Mouse (Mus musculus): ENCODE measurements around the gene Wwc2.

Gene Wwc2

DNA sequence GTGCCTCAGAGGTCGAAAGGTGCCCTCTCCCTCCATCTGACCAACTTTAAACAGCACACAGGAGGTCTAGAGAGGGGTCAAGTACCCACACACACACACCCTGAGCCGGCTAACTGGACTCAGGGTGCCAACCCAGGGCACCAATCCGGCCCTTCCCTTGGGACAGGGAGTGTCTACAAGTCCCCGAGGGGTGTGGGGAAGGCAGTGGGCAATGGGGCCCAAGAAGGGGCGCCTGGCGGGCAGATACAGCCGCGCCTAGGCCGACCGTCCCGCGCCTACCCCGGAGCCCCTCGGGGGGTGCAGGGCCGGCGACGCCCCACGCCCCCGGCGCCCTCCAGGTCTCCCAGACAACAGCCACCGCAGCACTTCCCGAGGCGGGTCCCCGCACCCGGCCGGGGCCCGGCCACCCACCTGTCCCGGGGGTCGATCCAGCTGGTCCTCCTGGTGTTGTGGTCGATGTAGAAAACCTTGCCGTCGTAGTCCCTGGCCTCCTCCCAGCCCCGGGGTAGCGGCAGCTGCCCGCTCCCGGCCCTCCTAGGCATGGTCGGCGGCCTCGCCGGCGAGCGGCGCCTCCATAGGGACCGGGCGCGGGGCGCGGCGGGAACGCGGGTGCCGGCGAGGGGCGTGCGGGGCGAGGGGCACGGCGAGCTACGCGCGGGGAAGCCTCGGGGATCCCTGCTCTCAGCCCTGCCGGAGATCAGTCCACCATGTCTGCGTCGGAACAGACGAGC lies 904 bp downstream of the Wwc2 start:
- DNase-seq (ENCODE audit: low read depth, low spot score), result no peak

DNA sequence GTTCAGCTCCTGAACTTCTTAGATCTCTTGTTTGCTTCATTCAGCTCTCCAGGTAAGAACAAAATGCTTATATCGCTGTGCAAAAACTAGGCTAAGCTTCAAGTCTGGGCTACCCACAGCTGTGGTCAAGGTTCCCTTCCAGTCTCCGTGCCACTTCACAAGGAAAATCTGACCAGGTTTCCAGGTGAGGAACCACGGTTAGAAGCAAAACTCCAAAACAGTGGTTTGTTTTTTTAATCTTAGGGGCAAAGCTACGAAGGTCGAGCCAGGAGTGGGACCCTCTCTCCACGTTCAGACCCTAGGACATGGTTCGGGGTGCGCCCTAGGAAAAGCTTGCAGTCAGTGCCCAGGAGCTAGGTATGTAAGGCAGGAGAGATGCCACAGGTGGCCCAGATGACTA lies 1.5 kb downstream of the Wwc2 start:
- no peak for DNase-seq (ENCODE audit: low read depth, low spot score)

DNA sequence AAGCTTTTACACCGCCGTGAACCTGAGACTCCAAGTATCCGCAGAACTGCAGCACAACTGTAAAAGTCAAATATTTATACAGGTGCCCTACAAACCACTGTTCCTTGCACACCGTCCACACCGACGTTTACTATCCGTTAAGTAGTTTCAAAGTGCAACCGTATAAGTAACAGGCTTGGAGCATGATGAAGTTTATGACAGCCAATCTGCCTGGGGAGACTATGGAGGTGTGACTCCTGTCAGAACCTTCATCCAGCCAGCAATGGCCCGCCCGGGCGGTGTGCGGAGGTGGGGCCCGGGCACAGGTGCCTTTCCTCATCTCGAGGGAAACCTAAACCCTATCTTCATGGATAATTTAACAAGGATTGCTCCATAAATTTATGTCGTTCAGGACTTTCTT lies 2.6 kb downstream of the Wwc2 start:
- DNase-seq (ENCODE audit: low read depth, low spot score), result no peak

DNA sequence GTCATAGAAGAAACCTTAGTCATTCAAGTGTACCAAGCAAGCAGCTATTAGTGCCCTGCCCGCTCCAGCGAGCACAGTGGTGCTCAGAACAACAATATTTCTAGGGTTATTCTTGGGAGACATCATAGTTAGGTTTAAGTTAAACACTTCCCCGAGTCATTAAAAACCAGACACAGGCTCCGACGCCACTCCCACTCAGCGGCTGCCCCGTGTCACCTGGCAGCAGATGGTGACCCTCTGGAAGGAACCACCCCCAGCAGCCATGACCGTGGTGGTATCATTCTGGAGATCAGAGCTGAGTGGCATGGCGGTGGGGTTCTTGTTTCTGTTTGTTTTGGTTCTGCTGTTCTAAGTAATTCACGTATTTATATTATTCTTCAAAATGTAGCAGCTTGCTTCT lies 5.1 kb downstream of the Wwc2 start:
- no peak for DNase-seq (ENCODE audit: low read depth, low spot score)

DNA sequence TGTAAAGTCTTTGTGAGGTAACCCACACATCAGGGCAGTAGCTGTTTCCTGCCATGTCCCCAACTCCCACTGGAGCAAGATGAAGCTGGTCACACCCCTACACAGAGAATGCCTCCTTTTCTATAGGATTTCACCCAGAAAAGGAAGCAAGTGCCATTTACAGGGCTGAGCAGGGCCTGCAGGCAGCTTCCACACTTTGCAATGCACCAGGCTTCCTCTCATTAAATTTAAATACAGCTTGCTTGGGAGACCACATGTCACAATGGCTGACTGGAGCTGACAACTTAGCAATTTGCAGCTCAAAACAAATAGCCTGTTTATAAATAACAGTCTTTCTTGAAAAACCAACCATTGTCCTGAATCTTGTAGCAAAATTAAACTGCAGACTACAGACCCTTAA lies 5.5 kb downstream of the Wwc2 start:
- DNase-seq (ENCODE audit: low read depth, low spot score), result peak; percentile 61

DNA sequence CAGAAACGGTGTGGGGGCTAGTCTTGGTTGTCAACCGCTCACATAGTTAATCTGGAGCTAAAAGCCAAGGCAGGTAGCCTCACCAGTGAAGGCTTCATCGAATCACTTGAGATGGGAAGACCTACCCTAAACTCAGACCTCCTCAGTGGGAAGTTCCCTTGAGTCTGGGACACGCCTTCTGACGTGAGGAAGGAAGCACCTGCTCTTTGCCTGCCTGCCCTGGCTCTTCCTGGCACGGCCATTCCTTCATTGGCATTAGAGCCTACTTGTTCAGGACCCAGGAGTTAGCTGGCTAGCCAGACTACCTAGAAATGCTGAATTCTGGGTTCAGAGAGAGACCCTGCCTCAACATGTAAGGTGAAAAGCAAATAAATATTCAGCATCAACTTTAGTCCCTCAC lies 9.6 kb downstream of the Wwc2 start:
- DNase-seq (ENCODE audit: low read depth, low spot score), result no peak

DNA sequence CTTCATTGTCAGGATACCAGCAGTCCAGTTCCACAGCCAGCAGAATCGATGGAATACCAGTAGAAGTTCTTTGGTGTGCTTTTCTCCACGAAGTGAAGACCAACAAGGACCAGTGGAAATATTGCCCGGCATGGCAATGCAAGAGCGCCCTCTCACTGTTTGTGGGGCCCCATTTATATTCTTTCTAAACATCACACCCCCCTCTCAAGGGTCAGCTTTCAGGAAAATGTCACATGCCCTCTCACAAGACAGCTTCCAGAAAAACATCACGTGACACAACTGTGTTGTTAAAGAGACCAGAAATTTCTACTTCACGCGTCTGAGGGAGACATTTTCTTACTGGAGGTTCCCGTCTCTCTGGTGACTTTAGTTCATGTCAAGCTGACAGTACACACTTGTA lies 10.8 kb downstream of the Wwc2 start:
- DNase-seq (ENCODE audit: low read depth, low spot score), result no peak

DNA sequence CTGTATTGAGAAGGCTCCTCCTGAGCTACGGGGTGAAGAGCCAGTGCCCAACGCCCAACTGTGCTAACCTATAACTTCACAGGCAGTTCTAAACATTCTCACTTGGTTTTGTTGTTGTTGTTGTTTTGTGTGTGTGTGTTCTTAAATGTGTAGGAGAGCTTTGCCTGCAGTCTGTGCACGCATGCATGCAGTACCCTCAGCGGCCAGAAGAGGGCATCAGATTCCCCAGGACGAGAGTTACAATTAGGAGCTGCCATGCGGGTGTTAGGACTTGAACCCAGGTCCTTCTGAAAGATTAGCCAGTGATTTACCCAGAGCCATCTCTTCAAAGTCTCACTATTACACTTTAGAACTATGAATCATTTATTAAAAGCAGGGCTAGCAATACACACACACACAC lies 12.0 kb downstream of the Wwc2 start:
- no peak for DNase-seq (ENCODE audit: low read depth, low spot score)

DNA sequence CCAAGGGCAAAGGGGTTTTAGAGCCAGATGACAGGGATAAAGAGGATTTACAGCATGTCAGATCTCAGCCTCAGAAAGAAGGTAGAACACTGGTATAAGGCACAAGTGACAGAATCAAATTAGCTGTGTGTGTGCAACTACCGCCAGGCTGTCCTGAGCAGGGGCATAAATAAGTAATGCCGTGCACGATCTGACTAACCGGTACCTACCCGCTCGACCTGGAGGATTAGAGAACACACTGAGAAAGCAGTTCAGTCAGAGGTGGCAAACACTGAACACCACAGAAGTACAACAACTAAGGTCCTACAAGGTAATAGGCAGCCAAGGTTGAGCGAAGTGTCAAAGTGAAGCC lies 15.8 kb downstream of the Wwc2 start:
- no peak for DNase-seq (ENCODE audit: low read depth, low spot score)

DNA sequence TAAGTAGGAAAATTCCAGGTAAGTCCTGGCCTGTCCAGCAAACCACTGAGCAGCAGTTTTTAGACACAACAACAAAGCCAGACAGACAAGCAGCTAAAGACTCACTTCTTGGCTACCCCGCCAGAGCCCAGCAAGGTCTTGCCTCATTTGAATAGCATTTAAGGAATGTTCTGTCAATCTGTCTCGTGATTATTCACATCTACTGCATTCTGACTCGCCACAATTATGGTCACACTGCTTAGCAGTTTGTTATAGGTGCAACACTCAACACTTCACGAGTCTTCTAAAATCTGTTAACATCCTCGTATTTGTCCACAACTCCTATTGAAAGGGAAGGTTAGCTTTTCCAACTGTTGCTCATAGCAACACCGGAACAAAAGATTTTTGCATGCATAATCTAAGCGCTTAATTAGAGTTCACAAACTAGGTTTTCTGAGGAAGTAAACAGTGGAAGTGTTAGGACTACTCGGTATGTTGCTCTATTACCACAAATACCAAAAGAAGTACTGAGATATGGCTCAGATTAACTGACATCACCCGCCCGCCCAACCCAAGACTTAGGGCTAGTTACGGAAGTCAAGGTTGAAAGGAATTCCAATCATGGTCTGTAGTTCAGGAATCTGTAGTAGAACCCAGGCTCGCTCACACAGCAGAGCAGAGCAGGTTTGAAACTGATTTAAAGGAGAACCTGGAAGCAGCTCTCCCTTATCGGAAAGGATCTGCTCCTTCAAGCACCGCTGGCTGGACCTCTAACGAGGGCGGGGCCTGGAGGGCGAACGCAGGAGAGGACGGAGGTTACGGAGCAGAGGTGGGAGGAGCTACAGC lies 16.4 kb downstream of the Wwc2 start:
- peak; percentile 48 for DNase-seq (ENCODE audit: low read depth, low spot score)

DNA sequence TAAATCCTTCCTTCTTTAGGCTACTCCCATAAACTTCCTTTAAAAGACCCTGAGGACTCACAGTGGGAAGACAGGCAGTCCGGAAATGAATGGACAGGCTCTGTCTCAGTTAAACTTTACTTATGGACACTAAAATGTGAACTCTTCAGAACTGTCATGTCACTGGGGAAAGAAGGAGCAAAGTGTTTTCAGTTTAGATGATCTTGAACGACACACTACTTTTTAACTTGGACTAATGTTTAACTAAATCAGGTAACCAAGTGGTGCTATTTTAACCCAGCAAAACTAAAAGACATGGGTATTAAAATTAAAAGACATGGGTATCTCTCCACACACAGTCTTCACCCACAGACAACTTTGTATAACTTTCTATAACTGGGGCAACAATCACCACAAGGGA lies 19.6 kb downstream of the Wwc2 start:
- no peak for DNase-seq (ENCODE audit: low read depth, low spot score)

DNA sequence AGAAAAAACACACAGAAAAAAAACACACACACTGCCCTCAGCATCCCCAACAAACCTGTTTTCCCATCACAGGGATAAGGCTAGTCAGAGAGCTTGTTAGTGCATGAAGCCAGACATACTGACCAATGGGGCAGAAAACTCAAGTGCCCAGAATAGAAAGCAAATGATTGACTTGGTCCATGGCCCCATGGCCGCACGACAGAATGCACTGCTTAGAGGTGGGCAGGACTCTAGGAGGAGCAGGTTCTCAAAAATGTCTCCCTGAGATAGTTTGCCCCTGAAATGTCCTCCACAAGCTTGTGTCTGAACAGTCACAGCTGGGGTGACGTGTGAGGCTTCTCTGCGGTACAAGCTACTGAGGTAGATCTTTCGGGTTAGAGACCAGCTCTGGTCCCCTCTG lies 20.1 kb downstream of the Wwc2 start:
- DNase-seq (ENCODE audit: low read depth, low spot score), result no peak

DNA sequence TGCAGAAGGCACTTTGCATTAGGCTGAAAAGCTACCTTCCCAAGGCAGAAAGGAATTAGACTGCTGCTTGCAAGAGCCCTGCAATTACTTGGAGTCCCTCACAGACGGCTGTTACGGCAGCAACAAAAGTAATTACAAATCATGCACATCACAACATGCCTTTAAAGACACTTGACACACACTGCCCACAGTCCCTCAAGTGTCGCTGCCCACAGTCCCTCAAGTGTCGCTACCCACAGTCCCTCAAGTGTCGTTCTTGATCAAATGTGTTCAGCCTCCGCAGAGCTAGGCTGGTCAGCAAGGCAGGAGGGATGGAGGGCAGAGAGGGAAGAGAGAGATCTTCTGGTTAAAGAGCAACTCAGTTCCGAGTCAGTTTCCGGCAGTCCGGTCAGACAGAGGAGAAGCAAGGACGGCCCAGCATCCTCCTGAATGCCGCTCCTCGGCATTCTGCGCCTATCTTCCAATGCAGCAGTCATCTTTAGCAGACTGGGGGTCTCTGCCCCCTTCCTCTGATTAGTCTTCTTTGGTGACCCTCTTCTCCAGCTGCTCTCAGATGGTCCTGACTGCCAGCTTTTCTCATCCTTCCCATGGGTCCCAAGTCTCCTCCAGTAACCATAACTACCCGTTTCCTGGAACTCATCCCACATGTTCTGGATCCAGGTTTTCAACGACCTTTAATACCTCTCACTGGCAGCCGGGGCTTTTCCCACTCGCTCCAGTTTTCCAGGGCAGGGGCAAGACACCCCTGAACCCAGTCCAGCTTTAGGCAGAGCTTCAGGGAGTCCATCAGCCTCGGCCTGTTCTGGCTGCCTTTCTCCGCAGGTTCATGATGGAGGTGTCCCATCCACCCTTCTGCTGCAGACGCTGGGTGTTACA lies 23.4 kb downstream of the Wwc2 start:
- no peak for DNase-seq (ENCODE audit: low read depth, low spot score)

DNA sequence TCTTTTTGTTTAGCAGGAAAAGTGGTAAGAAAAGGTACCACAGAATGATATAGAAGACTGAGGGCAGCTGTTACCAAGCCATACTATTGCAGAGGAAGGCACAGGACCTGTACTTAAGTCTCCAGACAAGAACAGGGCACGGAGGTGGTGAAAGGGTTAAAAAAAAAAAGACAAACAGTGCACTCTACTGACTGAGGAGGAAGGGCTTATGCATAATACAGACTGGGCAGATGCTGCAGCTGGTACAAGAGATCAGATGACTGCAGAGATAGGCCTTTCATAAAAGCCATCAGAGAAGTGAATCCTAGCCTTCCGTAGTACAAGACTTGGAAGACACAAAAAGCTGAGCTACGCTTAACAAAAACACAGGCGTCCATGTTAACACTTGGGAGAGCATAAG lies 28.2 kb downstream of the Wwc2 start:
- DNase-seq (ENCODE audit: low read depth, low spot score), result no peak

DNA sequence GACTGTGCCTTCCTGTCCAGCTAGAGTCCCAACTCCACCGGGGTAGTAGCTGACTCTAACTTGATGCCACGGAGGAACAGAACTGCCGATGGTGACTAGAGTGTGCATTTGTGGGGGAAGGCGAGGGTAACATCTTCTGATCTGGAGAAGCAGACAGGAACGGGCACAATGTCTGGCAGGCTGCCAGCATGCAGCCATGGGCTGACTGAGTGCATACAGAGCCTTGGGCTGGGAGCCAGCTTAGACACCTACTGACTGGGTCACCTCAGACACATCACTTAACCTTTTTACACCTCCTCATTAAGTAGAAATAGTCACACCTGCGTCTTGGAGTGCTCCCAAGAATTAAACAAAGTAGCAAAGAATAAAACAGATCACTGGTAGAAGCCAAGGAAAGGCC lies 28.7 kb downstream of the Wwc2 start:
- no peak for DNase-seq (ENCODE audit: low read depth, low spot score)

DNA sequence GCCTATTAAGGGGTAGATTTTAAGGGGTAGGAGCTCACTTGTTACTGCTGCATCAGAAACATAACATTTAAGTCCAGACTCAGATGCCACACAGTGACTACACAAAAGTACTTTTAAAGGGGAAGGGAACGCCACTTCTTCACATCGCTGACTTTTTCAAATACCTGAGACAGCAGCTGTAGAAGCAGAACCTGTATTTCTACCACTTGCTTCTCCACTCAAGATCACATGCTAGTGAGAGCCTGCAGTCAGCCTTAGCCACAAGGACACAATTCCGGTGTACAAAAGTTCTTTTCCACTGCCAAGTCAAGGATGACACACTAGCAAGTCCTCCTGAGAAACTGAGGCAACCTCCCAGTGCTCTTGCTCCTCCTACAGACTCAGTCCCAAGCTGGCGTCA lies 33.2 kb downstream of the Wwc2 start:
- no peak for DNase-seq (ENCODE audit: low read depth, low spot score)

DNA sequence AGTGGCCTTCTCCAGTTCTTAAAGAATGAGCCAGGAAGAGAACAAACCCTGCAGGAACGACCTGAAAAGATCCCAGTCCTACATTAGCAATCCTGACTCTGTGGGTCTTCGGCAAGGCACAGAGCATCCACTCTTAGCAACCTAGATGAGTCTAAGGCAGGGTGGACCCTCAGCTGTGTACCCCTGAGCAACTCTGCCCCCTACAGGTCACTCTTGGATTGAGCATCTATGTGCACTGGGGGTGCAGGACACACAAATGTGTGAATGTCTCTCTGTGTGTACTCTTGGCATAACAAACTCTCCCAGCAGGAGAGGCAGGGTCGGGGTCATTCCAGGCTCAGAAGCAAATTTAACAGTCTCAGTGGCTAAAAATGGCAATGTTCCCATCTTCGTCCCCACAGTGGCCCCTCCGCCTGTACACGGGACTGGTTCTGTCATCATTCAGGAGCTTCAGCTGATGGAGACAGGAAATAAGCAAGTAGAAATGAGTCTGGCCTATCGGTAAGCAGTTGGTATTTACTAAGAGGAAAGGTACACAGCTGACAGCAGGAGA lies 39.3 kb downstream of the Wwc2 start:
- no peak for DNase-seq (ENCODE audit: low read depth, low spot score)

DNA sequence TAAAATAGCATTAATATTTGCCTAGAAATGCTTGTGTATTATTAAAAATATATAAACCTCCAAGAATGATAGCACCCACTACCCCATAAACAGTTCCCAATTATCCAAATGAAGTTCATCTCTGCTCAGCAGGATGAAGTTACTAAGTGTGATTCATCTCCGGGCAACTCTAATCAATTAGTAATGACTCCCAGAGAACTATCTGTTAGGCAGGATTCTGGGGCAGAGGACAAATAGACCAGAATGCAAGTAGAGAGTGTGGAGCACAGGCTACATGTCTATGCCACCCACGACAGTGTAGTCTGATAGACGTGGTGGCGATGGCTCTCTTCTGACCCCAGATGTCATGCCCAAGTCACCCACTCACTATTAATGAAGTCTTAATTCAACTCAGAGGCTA lies 41.9 kb downstream of the Wwc2 start:
- DNase-seq (ENCODE audit: low read depth, low spot score), result no peak

DNA sequence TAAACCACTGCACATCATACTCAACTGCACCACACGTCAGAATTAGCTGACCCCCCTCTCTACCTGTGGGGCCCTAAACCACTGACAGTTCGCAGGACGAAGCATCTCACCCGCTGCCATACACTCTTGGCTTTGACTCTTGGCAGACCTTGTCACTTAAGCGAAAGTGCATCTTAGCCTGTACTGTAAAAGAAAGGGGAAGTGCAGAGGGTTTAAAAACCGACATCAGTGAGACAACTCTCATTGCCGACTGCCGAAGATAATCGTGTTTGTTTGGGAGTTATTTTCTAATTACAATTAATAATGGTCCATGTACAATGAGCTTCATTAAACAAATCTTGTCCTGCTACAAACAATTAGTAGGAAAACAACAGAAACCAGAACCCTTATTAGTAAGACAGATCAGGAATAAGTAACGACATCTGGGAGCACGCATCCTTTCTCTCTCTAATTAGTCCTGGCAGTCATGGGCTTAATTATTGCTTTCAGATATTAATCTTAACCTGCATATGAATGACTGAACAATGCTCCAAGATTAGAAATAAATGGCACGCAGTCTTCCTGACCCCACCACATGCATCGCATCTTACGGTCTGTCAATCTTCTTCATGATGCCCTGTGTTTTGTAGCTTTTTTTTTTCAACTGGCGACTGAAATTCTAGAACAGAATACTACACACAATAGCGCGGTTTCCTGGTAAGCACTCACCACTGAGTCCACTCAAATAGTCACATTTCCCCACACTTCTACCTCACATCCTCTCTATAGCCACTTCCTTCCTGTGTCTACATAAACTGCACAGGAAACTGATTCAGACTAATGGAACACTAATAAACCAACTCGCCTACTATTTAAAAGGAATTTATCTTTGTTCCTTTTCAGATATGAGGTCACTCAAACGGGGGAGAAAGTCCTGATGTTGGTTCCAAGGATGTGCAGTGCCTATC lies 42.8 kb downstream of the Wwc2 start:
- DNase-seq (ENCODE audit: low read depth, low spot score), result no peak

DNA sequence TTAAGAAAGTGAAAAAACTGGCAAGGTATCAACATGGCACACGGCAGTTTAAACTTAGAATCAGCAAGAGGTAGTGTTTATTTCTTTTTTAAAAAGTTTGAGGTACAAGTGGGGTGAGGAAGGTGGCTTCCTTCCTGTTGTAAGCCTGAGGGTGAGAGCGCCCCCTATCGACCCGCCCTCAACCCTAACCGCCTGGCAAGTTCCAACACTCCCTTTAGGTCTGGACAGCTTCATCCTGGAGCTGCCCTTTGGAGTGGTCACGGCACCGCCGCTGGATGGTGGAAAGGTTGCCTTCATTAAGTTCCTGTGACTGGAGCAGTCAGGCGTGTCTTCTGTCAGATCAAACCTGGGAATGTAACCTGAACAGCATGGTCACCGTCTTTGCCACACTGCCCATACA lies 47.7 kb downstream of the Wwc2 start:
- DNase-seq (ENCODE audit: low read depth, low spot score), result no peak

DNA sequence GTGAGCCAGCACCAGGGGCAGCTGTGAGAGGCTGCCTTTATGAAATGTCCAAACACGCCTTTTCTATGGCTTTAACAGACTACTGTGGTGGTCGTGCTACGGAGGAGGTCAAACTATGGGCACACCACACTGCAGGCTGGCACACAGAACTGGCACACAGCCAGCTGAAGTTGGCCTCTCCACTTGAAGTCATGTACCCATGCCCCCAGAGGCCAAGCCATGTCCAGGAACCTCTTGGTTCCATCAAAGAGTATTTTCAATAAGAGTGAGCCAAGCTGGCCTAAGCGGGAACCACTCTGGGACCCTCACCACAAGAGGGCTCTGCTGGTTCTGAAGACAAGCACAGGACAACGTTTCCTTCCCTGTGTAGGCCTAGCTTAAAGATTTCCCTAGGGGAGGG lies 49.7 kb downstream of the Wwc2 start:
- DNase-seq (ENCODE audit: low read depth, low spot score), result no peak
